Mouse (Mus musculus): Measurements from ENCODE around the gene Abcb11.

DNA sequence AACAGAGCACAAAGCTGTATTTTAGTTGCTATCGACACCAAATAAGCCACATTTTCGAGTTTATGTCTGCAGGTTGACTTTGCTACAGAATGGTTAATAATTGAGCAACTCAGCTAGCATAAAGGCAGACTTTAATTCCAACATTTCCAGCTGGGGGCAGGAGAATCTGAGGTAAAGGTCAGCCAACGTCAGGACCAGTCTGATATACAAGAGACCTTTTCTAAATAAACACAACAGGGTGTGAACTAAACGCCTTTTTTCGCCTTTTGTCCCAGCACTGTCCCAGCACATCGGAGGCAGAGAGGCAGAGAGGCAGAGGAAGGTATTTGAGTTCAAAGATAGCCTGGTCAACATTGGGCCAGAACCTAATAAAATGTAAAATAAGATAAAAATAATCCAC, 137.2 kb downstream of the Abcb11 start:
- TF ChIP-seq CTCF (IDR thresholded peaks at IDR 0.05; ENCODE audit: insufficient read depth, low read depth, low read length) (no peak), POLR2A (IDR thresholded peaks at IDR 0.05; ENCODE audit: insufficient read depth, low read depth, low read length) (no peak)
